In genomic region chr7:45654424-45655047, GRCm38 (mm10) we compare ENCODE assay signal across 8 mouse cellular contexts. TPM values are rescaled to one million over a fixed set of nuclear protein-coding genes. Genes with fewer than 3 reads are reported as not detected.
DNase-seq lines count a peak whose midpoint lies in the region; ATAC-seq and TF ChIP-seq lines count a peak whose summit lies in the region.
"Had no signal": no experiment of that assay in that cellular context is flagged by ENCODE, and none has a peak within 500 bp of the region (broad histone marks: within the 10 kb centered on the region; RNA-seq: fewer than 3 reads in every experiment).

No protein-coding gene starts in this region.

- no peaks in the 10 kb centered on the region for H3K36me3 ChIP-seq in testis, adult 2 months (ENCODE audit: control insufficient read depth, insufficient read depth, low read length)
- H3K36me3 ChIP-seq in forebrain, postnatal 0 days (ENCODE audit: insufficient read depth): no peaks in the 10 kb centered on the region
- no peaks in the 10 kb centered on the region for H3K36me3 ChIP-seq in liver, embryonic 16.5 days (ENCODE audit: control insufficient read depth, insufficient read depth)

- no peak for TF ChIP-seq CTCF in testis, adult 2 months (IDR thresholded peaks at IDR 0.05; ENCODE audit: control insufficient read depth, insufficient read depth, insufficient replicate concordance, low read depth, low read length)
- no peak for TF ChIP-seq CTCF in forebrain, postnatal 0 days (IDR thresholded peaks at IDR 0.05; ENCODE audit: low read depth)

- H3K9ac ChIP-seq in forebrain, postnatal 0 days: no peak overlapping the region
- no peak overlapping the region for H3K9ac ChIP-seq in liver, embryonic 16.5 days (ENCODE audit: low read depth, low read length)

- DNase-seq in testis, postnatal 14 days (ENCODE audit: low spot score): no peak
- DNase-seq in forebrain, postnatal 0 days: peak; percentile 46
- no peak for DNase-seq in thymus, postnatal 10 days (ENCODE audit: low spot score in 2 of 2)
- no peak for DNase-seq in B cell, adult 2 months
- DNase-seq in layer of hippocampus, adult 9-10 months (ENCODE audit: low spot score): no peak

- H3K4me2 ChIP-seq in forebrain, postnatal 0 days (ENCODE audit: low read depth): peak overlapping the region; percentile 16; the same call in 1 of the 2 replicates
- H3K4me2 ChIP-seq in liver, embryonic 16.5 days (ENCODE audit: low read depth, low read length): peak overlapping the region; percentile 24

- peaks cover 8% of the 10 kb centered on the region for H3K4me1 ChIP-seq in testis, adult 2 months (ENCODE audit: control insufficient read depth, insufficient read depth, low read length)
- no peaks in the 10 kb centered on the region for H3K4me1 ChIP-seq in forebrain, postnatal 0 days (ENCODE audit: insufficient read depth)
- H3K4me1 ChIP-seq in liver, embryonic 16.5 days (ENCODE audit: control insufficient read depth, low read depth, low read length): no peaks in the 10 kb centered on the region

- TF ChIP-seq POLR2A in testis, adult 2 months (IDR thresholded peaks at IDR 0.05; ENCODE audit: control insufficient read depth, low read depth, low read length): no peak

- WGBS in forebrain, postnatal 0 days: 31% methylated on average over 17 of the region's 17 CpGs
- 37% methylated on average over 17 of the region's 17 CpGs for WGBS in liver, embryonic 16.5 days (ENCODE audit: insufficient replicate concordance)

- no peak overlapping the region for H3K27ac ChIP-seq in testis, adult 2 months (ENCODE audit: control insufficient read depth, insufficient read depth, low read depth, low read length)
- H3K27ac ChIP-seq in forebrain, postnatal 0 days (ENCODE audit: low read depth, low read length): 0 out of 2 replicates have a peak overlapping the region, but pooled peaks have one; percentile 6
- no peak overlapping the region for H3K27ac ChIP-seq in liver, embryonic 16.5 days (ENCODE audit: low read length)

- no peaks in the 10 kb centered on the region for H3K9me3 ChIP-seq in forebrain, postnatal 0 days (ENCODE audit: low read length)
- no peaks in the 10 kb centered on the region; the same call in 1 of the 2 replicates for H3K9me3 ChIP-seq in liver, embryonic 16.5 days (replicated peaks; ENCODE audit: control insufficient read depth, low read length)

- H3K27me3 ChIP-seq in testis, adult 2 months (ENCODE audit: control insufficient read depth, insufficient read depth, low read length): no peaks in the 10 kb centered on the region
- peaks cover 4% of the 10 kb centered on the region; the same call in 1 of the 2 replicates for H3K27me3 ChIP-seq in forebrain, postnatal 0 days (ENCODE audit: insufficient read depth, low read length)
- no peaks in the 10 kb centered on the region for H3K27me3 ChIP-seq in liver, embryonic 16.5 days (ENCODE audit: control insufficient read depth, insufficient read depth, low read depth, low read length)

- ATAC-seq in forebrain, postnatal 0 days: peak; percentile 81
- ATAC-seq in liver, embryonic 16.5 days (ENCODE audit: low read depth): no peak

- H3K4me3 ChIP-seq in testis, adult 2 months (ENCODE audit: control insufficient read depth, low read depth, low read length): peak overlapping the region; percentile 4
- H3K4me3 ChIP-seq in forebrain, postnatal 0 days (ENCODE audit: low read depth, low read length): no peak overlapping the region
- H3K4me3 ChIP-seq in liver, embryonic 16.5 days (ENCODE audit: low read depth, low read length): no peak overlapping the region

RNA-seq across cellular contexts. Expression of gene Fut2, which starts 11.7 kb away (rescaled TPM):
- polyA plus RNA-seq in testis, adult 2 months (2012; rRNA removed): 0.37 and 0.42 TPM in 2 replicates
- 0.15 TPM in 1 of 2 replicates, not detected in the other for total RNA-seq in forebrain, postnatal 0 days (2014; rRNA removed)
- polyA plus RNA-seq in forebrain, postnatal 0 days (2015; fragmentation: Nextera tagmentation; extraction: Ambion mirVana): 0.06 and 0.13 TPM in 2 replicates
- polyA plus RNA-seq in liver, embryonic 16.5 days (2015; fragmentation: Nextera tagmentation; extraction: Ambion mirVana): 0.02 and 0.08 TPM in 2 replicates
- polyA plus RNA-seq: spleen, adult 2 months had no signal

RNA-seq across cellular contexts. Expression of gene Mamstr, which starts 14.8 kb away (rescaled TPM):
- polyA plus RNA-seq in testis, adult 2 months (2012; rRNA removed): 0.74 and 1.3 TPM in 2 replicates
- 2.2 and 2.8 TPM in 2 replicates for total RNA-seq in forebrain, postnatal 0 days (2014; rRNA removed)
- polyA plus RNA-seq in forebrain, postnatal 0 days (2015; fragmentation: Nextera tagmentation; extraction: Ambion mirVana): 2.6 TPM in 2 replicates
- 0.58 and 1.3 TPM in 2 replicates for polyA plus RNA-seq in liver, embryonic 16.5 days (2015; fragmentation: Nextera tagmentation; extraction: Ambion mirVana)

RNA-seq across cellular contexts. Expression of gene Rasip1, which starts 27.2 kb away (rescaled TPM):
- polyA plus RNA-seq in testis, adult 2 months (2012; rRNA removed): 5.1 and 5.4 TPM in 2 replicates
- total RNA-seq in forebrain, postnatal 0 days (2014; rRNA removed): 26.5 and 37.4 TPM in 2 replicates
- 22.8 and 27.2 TPM in 2 replicates for polyA plus RNA-seq in forebrain, postnatal 0 days (2015; fragmentation: Nextera tagmentation; extraction: Ambion mirVana)
- 1.7 and 1.8 TPM in 2 replicates for polyA plus RNA-seq in liver, embryonic 16.5 days (2015; fragmentation: Nextera tagmentation; extraction: Ambion mirVana)

RNA-seq across cellular contexts. Expression of gene Ntn5, which starts 29.3 kb away (rescaled TPM):
- 6.5 and 10.8 TPM in 2 replicates for polyA plus RNA-seq in testis, adult 2 months (2012; rRNA removed)
- 0.23 and 0.33 TPM in 2 replicates for total RNA-seq in forebrain, postnatal 0 days (2014; rRNA removed)
- polyA plus RNA-seq in forebrain, postnatal 0 days (2015; fragmentation: Nextera tagmentation; extraction: Ambion mirVana): 0.47 and 0.79 TPM in 2 replicates
- not detected in 2 replicates for polyA plus RNA-seq in liver, embryonic 16.5 days (2015; fragmentation: Nextera tagmentation; extraction: Ambion mirVana)

RNA-seq across cellular contexts. Expression of gene Izumo1, which starts 32.9 kb away (rescaled TPM):
- 77.5 and 95.6 TPM in 2 replicates for polyA plus RNA-seq in testis, adult 2 months (2012; rRNA removed)
- total RNA-seq in forebrain, postnatal 0 days (2014; rRNA removed): 0.08 and 0.14 TPM in 2 replicates
- not detected in 2 replicates for polyA plus RNA-seq in forebrain, postnatal 0 days (2015; fragmentation: Nextera tagmentation; extraction: Ambion mirVana)
- 0.05 and 0.06 TPM in 2 replicates for polyA plus RNA-seq in liver, embryonic 16.5 days (2015; fragmentation: Nextera tagmentation; extraction: Ambion mirVana)
